Mouse (Mus musculus) heart, embryonic 15.5 days (tissue): Measurements from ENCODE around the gene Sspn. TPM values are rescaled to one million over a fixed set of nuclear protein-coding genes. Genes with fewer than 3 reads are reported as not detected.

Experiments
- ATAC-seq: fragments of 200-750 bp; cut with Nextera tagmentation; replicated peaks from 2 replicates; pipeline ENCODE4 v1.8.0; 2017; ENCODE audit warnings: low read depth, moderate TSS enrichment; ENCODE audit not compliant: insufficient number of reproducible peaks, insufficient read depth, low FRiP score
- H3K27ac ChIP-seq: fragments of 300-500 bp; sonication (generic); 2 replicates; pipeline ENCODE4 v1.5.1; 2015; ENCODE audit warnings: mild to moderate bottlenecking, inconsistent platforms
- H3K27me3 ChIP-seq: fragments of 300-500 bp; sonication (generic); 2 replicates; pipeline ENCODE4 v1.6.1; 2015; ENCODE audit warnings: inconsistent platforms
- H3K36me3 ChIP-seq: fragments of 300-500 bp; sonication (generic); 2 replicates; pipeline ENCODE4 v1.6.1; 2015; ENCODE audit warnings: mild to moderate bottlenecking, inconsistent platforms
- H3K4me1 ChIP-seq: fragments of 300-500 bp; sonication (generic); replicated peaks from 2 replicates; pipeline ENCODE4 v1.6.1; 2015; ENCODE audit warnings: inconsistent platforms
- H3K4me2 ChIP-seq: fragments of 300-500 bp; sonication (generic); 2 replicates; pipeline ENCODE4 v1.6.1; 2015; ENCODE audit warnings: inconsistent platforms, mild to moderate bottlenecking, moderate library complexity
- H3K4me3 ChIP-seq: fragments of 300-500 bp; sonication (generic); 2 replicates; pipeline ENCODE4 v1.5.1; 2015; ENCODE audit warnings: mild to moderate bottlenecking, inconsistent platforms
- H3K9ac ChIP-seq: fragments of 300-500 bp; sonication (generic); 2 replicates; pipeline ENCODE4 v1.6.1; 2015; ENCODE audit warnings: mild to moderate bottlenecking, inconsistent platforms
- H3K9me3 ChIP-seq: fragments of 300-500 bp; sonication (generic); replicated peaks from 2 replicates; pipeline ENCODE4 v1.6.1; 2016; ENCODE audit warnings: inconsistent platforms
- WGBS: fragments of 180-500 bp; shearing (Covaris S2); methylation state at CpG from one replicate; pipeline ENCODE4 v1.1.7; 2015; ENCODE audit warnings: mixed read lengths; 5-methylcytosine and 5-hydroxymethylcytosine counted together
- polyA plus RNA-seq: library from polyadenylated mRNA; unstranded; fragments of >200 nt; fragmentation: Nextera tagmentation; extraction: Ambion mirVana; gene quantifications from 2 replicates; pipeline ENCODE4 v1.2.1, GENCODE M21; 2015

Gene Sspn
- polyA plus RNA-seq, 1 experiment from 2014 or later: 71.4 TPM

DNA sequence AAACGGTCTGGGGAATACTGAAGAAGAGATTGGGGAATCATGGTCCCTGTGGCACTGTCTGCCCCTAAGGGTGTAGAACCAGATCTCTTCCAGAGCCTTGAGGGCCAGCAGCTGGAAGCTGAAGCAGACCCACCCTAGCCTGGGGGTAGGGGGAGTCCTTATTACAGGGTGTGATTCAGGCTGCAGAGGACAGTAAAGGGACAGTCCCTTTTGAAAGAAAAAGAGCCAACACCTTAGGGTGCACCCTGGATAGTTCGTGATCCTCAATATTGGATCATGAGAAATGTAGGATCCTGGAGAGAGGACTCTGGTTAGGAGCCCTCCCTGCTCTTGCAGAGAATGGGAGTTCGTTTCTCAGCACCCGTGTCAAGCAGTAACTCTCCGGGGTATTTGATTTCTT lies 26.8 kb upstream of the Sspn start:
- no peaks in the 10 kb centered on the region for H3K36me3 ChIP-seq
- H3K27ac ChIP-seq: no peak overlapping the region
- no peak for ATAC-seq
- H3K4me3 ChIP-seq: no peak overlapping the region
- no peaks in the 10 kb centered on the region for H3K9me3 ChIP-seq
- H3K9ac ChIP-seq: no peak overlapping the region
- H3K4me2 ChIP-seq: no peak overlapping the region
- peaks cover 6% of the 10 kb centered on the region; the same call in 1 of the 2 replicates for H3K4me1 ChIP-seq
- H3K27me3 ChIP-seq: no peaks in the 10 kb centered on the region
- WGBS: 79% methylated on average over 5 of the region's 5 CpGs

GRCm38 (mm10) chr6:145906096-145906890 lies 25.1 kb upstream of the Sspn start:
- ATAC-seq: no peak; the same call in 1 of the 2 replicates
- Histone ChIP-seq H3K4me2 (no peak overlapping the region), H3K36me3 (no peaks in the 10 kb centered on the region), H3K4me3 (no peak overlapping the region), H3K27ac (no peak overlapping the region), H3K9me3 (no peaks in the 10 kb centered on the region), H3K27me3 (no peaks in the 10 kb centered on the region), H3K9ac (no peak overlapping the region), H3K4me1 (peaks cover 6% of the 10 kb centered on the region; the same call in 1 of the 2 replicates)
- WGBS: 52% methylated on average over 7 of the region's 7 CpGs

DNA sequence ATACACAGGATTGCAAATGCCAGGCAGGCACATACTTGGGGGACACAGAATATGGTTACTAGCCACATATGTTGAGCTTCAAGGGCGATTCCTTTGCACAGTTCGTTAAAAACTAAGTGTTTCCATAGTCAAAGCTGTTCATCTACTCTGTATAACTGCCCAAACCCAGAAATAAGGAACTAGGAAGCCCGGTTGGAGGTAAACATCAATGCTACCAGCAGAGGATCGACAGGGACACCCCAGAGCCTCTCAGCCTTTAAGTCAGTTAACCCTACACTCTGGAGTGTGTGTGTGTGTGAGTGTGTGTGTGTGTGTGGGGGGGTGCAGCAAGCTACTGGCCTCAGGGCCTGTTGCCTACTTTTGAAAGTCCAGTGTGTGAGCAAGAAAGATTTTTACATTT lies 21.5 kb upstream of the Sspn start:
- WGBS: 79% methylated on average over 4 of the region's 4 CpGs
- H3K27me3 ChIP-seq: no peaks in the 10 kb centered on the region
- H3K9ac ChIP-seq: no peak overlapping the region
- H3K4me1 ChIP-seq: peaks cover 6% of the 10 kb centered on the region; the same call in 1 of the 2 replicates
- H3K36me3 ChIP-seq: no peaks in the 10 kb centered on the region
- ATAC-seq: no peak
- no peak overlapping the region for H3K27ac ChIP-seq
- H3K9me3 ChIP-seq: no peaks in the 10 kb centered on the region
- H3K4me2 ChIP-seq: no peak overlapping the region
- no peak overlapping the region for H3K4me3 ChIP-seq

- Histone ChIP-seq H3K9me3 (no peaks in the 10 kb centered on the region), H3K9ac (no peak overlapping the region), H3K27me3 (no peaks in the 10 kb centered on the region), H3K36me3 (no peaks in the 10 kb centered on the region), H3K4me2 (no peak overlapping the region), H3K4me3 (no peak overlapping the region), H3K27ac (no peak overlapping the region), H3K4me1 (peaks cover 5% of the 10 kb centered on the region; the same call in 1 of the 2 replicates)
- ATAC-seq: no peak
- whole genome bisulfite sequencing: 74% methylated on average over 3 of the region's 3 CpGs
Observed at GRCm38 (mm10) chr6:145910469-145911426, 20.7 kb upstream of the Sspn start.

DNA sequence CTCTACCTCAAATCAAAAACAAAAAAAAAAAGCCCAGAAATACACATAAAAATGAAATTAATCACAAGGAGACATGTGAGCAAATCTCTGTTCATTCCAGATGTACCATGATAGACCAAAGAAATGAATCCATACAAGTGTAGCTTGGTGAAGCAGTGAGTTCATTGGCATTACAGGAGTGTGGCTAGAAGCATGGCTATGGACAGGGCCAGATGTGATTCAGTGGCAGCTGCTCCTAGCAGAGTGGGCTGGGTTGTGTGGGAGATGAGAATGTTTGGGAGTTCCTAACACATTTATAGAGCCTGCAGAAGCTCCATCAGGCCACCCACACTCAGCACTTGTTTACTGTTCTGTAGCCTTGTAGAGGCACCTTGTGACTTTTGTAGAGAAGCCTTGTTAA lies 19.2 kb upstream of the Sspn start:
- H3K4me1 ChIP-seq: no peaks in the 10 kb centered on the region
- ATAC-seq: no peak
- no peaks in the 10 kb centered on the region for H3K9me3 ChIP-seq
- no peak overlapping the region for H3K4me3 ChIP-seq
- no peaks in the 10 kb centered on the region for H3K36me3 ChIP-seq
- H3K27me3 ChIP-seq: no peaks in the 10 kb centered on the region
- H3K9ac ChIP-seq: no peak overlapping the region
- H3K4me2 ChIP-seq: no peak overlapping the region
- no peak overlapping the region for H3K27ac ChIP-seq

- no peaks in the 10 kb centered on the region for H3K36me3 ChIP-seq
- H3K9me3 ChIP-seq: no peaks in the 10 kb centered on the region
- 89% methylated on average over 2 of the region's 2 CpGs for WGBS
- no peaks in the 10 kb centered on the region for H3K4me1 ChIP-seq
- ATAC-seq: no peak
- H3K27ac ChIP-seq: no peak overlapping the region
- H3K27me3 ChIP-seq: no peaks in the 10 kb centered on the region
- no peak overlapping the region for H3K9ac ChIP-seq
- no peak overlapping the region for H3K4me2 ChIP-seq
- H3K4me3 ChIP-seq: no peak overlapping the region
Observed at GRCm38 (mm10) chr6:145915435-145915834, 16.0 kb upstream of the Sspn start.

GRCm38 (mm10) chr6:145916401-145916800 lies 15.0 kb upstream of the Sspn start:
- Histone ChIP-seq H3K4me2 (no peak overlapping the region), H3K27me3 (no peaks in the 10 kb centered on the region), H3K4me1 (no peaks in the 10 kb centered on the region), H3K27ac (no peak overlapping the region), H3K9me3 (no peaks in the 10 kb centered on the region), H3K4me3 (no peak overlapping the region), H3K36me3 (no peaks in the 10 kb centered on the region), H3K9ac (no peak overlapping the region)
- no peak for ATAC-seq
- 63% methylated on average over 6 of the region's 6 CpGs for WGBS

DNA sequence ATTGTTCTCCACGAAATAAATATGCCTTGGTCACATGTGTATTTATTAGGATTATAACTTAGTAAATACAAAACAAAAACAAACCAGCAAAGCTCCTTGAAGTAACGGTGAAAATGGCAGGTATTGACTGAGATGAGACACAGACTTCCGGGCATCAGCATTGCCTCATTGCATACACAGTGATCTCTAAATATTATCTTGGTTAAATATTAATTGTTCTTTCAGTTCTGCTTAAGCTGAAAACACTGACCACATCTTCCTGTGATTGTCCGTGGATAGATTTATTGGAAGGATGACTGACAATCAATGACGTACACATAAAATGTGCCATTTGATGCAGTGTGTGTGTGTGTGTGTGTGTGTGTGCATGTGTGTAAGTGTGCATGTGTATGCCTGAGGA lies 13.2 kb upstream of the Sspn start:
- Histone ChIP-seq H3K4me1 (no peaks in the 10 kb centered on the region), H3K27me3 (no peaks in the 10 kb centered on the region), H3K9me3 (no peaks in the 10 kb centered on the region), H3K4me3 (no peak overlapping the region), H3K4me2 (no peak overlapping the region), H3K36me3 (no peaks in the 10 kb centered on the region), H3K27ac (no peak overlapping the region), H3K9ac (no peak overlapping the region)
- no peak for ATAC-seq
- WGBS: 83% methylated on average over 5 of the region's 5 CpGs

DNA sequence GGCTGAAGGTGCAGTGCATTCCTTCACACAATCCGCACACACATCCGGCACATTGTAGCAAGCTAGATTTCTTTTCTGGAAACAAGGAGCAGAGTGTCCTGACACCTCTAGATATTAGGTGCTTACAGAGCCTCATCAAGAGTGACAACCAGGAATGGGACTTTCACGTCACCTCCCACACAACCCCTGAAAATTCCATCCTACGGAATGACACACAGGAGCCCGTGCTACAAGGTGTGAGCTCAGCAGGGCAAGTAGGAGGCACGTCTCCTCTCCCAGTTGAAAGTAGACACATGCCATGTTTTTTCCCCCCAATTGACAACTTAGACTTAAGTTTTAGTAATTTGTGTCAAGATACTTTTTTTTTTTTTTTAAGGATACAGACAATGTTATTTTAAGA lies 7.8 kb upstream of the Sspn start:
- Histone ChIP-seq H3K4me1 (peaks cover 6% of the 10 kb centered on the region; the same call in 1 of the 2 replicates), H3K9ac (no peak overlapping the region), H3K27me3 (no peaks in the 10 kb centered on the region), H3K9me3 (no peaks in the 10 kb centered on the region), H3K4me2 (no peak overlapping the region), H3K4me3 (no peak overlapping the region), H3K27ac (no peak overlapping the region), H3K36me3 (no peaks in the 10 kb centered on the region)
- no peak for ATAC-seq
- WGBS: 60% methylated on average over 6 of the region's 6 CpGs

GRCm38 (mm10) chr6:145934001-145934696 lies 2.7 kb downstream of the Sspn start:
- peak; percentile 84 for ATAC-seq
- no peaks in the 10 kb centered on the region for H3K27me3 ChIP-seq
- WGBS: 8% methylated on average over 28 of the region's 28 CpGs

GRCm38 (mm10) chr6:145934697-145935240 lies 3.3 kb downstream of the Sspn start:
- Histone ChIP-seq H3K36me3 (no peaks in the 10 kb centered on the region), H3K27ac (peak overlapping the region; percentile 94), H3K4me1 (peaks cover 25% of the 10 kb centered on the region), H3K4me2 (peak overlapping the region; percentile 87), H3K4me3 (peak overlapping the region; percentile 69), H3K27me3 (no peaks in the 10 kb centered on the region), H3K9me3 (no peaks in the 10 kb centered on the region), H3K9ac (peak overlapping the region; percentile 89)
- ATAC-seq: no peak; the same call in none of the 2 replicates
- WGBS: 37% methylated on average over 9 of the region's 9 CpGs

More at GRCm38 (mm10) chr6:145934001-145934696, 2.7 kb downstream of the Sspn start:
- Histone ChIP-seq H3K36me3 (no peaks in the 10 kb centered on the region), H3K4me2 (peak overlapping the region; percentile 87), H3K4me3 (peak overlapping the region; percentile 69), H3K27ac (peak overlapping the region; percentile 94), H3K9me3 (no peaks in the 10 kb centered on the region), H3K9ac (peak overlapping the region; percentile 89), H3K4me1 (peaks cover 25% of the 10 kb centered on the region)
